Mouse (Mus musculus): ENCODE data around the gene Stra6. TPM values are rescaled to one million over a fixed set of nuclear protein-coding genes. Genes with fewer than 3 reads are reported as not detected.

Stra6 gene
- polyA plus RNA-seq, 1 experiment from 2014 or later: 7.7 TPM

DNA sequence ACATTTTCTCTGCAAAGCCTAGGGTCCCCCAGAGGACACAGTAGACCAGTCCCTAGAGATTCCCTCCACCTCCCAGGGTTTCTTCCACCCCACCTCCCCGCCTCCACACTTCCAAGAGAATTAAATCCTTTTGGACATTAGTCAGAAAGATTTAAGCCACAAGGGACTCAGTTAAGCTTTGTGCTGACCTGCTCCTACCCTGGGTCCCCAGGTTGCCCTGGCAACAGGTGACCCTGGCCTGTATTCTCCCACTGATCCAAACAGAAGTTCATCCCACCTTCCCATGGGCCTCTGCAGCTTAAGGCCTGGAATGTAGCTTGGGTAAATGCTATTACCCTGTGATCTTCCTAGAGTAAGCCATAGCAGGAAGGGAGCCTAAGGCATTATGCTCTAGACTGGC, 81.1 kb downstream of the Stra6 start:
- H3K4me2 ChIP-seq: no peak overlapping the region
- no peaks in the 10 kb centered on the region for H3K27me3 ChIP-seq
- peaks cover 29% of the 10 kb centered on the region for H3K4me1 ChIP-seq
- ATAC-seq: no peak
- H3K4me3 ChIP-seq: no peak overlapping the region
- H3K9ac ChIP-seq: no peak overlapping the region
- H3K9me3 ChIP-seq (replicated peaks): no peaks in the 10 kb centered on the region
- 40% methylated on average over 1 of the region's 1 CpGs for WGBS
- no peak overlapping the region for H3K27ac ChIP-seq
- H3K36me3 ChIP-seq (ENCODE audit: poor library complexity, severe bottlenecking): no peaks in the 10 kb centered on the region

DNA sequence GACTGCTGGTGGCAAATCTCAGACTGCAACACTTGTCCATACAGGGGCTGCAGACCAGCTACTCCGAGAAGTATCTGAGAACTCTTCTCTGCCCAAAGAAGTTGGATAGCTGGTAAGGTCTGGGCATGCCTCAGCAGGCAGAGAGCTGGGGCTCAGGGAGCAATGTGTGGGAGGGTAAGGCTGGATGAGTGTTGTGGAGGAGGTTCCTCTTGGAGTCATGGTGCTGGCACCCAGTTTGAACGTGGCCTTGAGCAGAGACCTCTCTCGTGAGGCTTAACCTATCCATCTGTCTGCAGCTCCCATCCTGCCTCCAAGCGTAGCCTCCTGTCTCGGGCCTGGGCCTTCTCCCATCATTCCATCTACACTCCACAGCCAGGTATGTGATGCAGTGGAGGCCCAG, 81.8 kb downstream of the Stra6 start:
- ATAC-seq: no peak
- WGBS: 92% methylated on average over 5 of the region's 5 CpGs
- no peak overlapping the region for H3K9ac ChIP-seq
- peaks cover 22% of the 10 kb centered on the region for H3K4me1 ChIP-seq
- no peak overlapping the region for H3K4me3 ChIP-seq
- H3K36me3 ChIP-seq (ENCODE audit: poor library complexity, severe bottlenecking): no peaks in the 10 kb centered on the region
- no peak overlapping the region for H3K4me2 ChIP-seq
- H3K27me3 ChIP-seq: no peaks in the 10 kb centered on the region
- H3K9me3 ChIP-seq (replicated peaks): no peaks in the 10 kb centered on the region
- no peak overlapping the region for H3K27ac ChIP-seq

DNA sequence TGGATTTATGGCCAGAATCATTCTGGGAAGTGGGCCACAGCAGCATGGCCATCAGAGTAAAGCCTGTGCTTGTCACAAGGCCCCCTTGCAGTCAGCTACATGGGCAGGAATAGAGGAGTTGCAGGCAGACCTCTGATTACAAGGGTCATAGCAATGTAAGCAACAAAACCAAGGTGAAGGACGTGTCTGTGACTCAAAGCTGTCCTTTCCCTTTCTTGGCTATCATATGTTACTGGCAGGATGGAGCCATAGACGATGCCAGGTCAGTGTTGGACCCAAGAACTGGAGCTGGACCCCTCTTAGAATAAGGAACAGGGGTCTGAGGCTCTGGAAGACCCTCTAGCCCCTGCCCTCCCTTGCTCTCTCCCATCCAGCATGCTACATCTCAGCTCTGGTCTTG, 85.2 kb downstream of the Stra6 start:
- no peaks in the 10 kb centered on the region for H3K9me3 ChIP-seq (replicated peaks)
- H3K4me2 ChIP-seq: no peak overlapping the region
- H3K27ac ChIP-seq: no peak overlapping the region
- H3K27me3 ChIP-seq: no peaks in the 10 kb centered on the region
- ATAC-seq: no peak
- peaks cover 16% of the 10 kb centered on the region; the same call in 1 of the 2 replicates for H3K4me1 ChIP-seq
- 71% methylated on average over 2 of the region's 2 CpGs for WGBS
- H3K9ac ChIP-seq: no peak overlapping the region
- H3K36me3 ChIP-seq (ENCODE audit: poor library complexity, severe bottlenecking): no peaks in the 10 kb centered on the region
- H3K4me3 ChIP-seq: no peak overlapping the region

DNA sequence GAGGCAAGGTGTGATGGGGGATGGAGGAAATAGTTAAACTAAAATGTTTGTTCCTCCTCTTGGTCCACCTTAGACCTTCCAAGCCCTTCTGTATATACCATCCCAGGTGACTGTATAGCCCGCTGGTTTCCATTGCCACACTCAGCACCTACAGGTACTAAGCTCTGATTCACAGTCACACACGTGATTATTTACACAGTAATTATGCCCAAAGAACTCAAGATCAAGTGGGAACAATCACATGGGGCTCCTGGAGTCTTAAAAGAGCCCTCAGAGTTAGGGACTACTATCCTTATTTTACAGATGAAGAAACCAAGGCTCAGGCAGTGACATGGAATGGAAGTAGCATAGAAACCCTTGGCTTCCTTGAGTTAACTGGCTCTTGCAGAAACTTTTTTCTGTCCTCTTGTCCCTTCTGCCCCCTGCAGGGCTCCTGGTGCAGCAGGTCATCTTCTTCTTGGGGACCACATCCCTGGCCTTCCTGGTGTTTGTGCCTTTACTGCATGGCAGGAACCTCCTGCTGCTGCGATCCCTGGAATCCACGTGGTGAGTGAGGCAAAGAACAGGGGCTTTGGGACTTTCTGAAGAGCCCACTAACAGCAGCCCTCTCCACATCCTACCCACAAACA, 87.3 kb downstream of the Stra6 start:
- H3K9me3 ChIP-seq (replicated peaks): no peaks in the 10 kb centered on the region

DNA sequence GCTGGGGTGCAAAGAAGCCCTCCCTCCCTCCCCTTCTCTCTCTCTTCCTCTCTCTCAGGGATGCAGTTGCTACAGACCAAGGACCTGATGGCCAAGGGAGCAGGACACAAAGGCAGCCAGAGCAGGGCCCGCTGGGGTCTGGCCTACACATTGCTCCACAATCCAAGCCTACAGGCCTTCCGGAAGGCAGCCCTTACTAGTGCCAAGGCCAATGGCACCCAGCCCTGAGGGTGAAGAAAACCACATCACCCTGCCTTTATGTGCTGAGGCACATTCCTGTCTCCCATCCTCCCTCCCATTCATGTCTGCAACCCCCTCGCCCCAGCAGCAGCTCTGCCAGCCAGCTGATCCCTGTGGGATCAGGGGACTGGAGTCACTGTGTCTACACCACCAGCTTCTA, 89.5 kb downstream of the Stra6 start:
- ATAC-seq: no peak
- no peak overlapping the region for H3K27ac ChIP-seq
- no peaks in the 10 kb centered on the region for H3K9me3 ChIP-seq (replicated peaks)
- no peaks in the 10 kb centered on the region for H3K36me3 ChIP-seq (ENCODE audit: poor library complexity, severe bottlenecking)
- H3K9ac ChIP-seq: no peak overlapping the region
- 70% methylated on average over 3 of the region's 3 CpGs for WGBS
- no peak overlapping the region for H3K4me2 ChIP-seq
- peaks cover 20% of the 10 kb centered on the region for H3K4me1 ChIP-seq
- no peak overlapping the region for H3K4me3 ChIP-seq
- H3K27me3 ChIP-seq: no peaks in the 10 kb centered on the region

More for the DNA sequence above, 87.3 kb downstream of the Stra6 start:
- no peak overlapping the region for H3K4me2 ChIP-seq
- no peaks in the 10 kb centered on the region for H3K27me3 ChIP-seq
- ATAC-seq: no peak
- H3K9ac ChIP-seq: no peak overlapping the region
- 71% methylated on average over 4 of the region's 4 CpGs for WGBS
- H3K27ac ChIP-seq: no peak overlapping the region
- H3K4me3 ChIP-seq: no peak overlapping the region
- H3K36me3 ChIP-seq (ENCODE audit: poor library complexity, severe bottlenecking): no peaks in the 10 kb centered on the region
- peaks cover 22% of the 10 kb centered on the region for H3K4me1 ChIP-seq

DNA sequence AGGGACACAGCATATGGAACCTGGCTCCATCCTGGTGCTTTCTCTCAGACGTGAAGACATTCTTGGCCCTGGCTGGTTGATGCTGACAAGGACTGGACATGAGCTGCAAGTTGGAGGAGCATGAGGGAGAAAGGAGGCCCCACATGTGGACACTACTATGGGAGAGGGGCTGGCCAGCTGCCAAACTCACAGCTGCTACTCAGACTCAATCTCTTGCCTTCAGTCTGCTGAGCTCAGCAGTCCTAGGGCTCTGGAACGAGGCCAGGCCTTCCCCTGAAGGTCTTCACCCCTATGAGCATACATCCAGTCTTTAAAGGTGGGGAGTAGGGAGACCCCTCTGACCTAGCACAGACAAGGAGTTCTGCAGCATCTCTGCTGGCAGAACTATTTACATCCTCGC, 91.8 kb downstream of the Stra6 start:
- 0 out of 2 replicates have a peak, but pooled peaks have one; percentile 39 for ATAC-seq
- H3K4me3 ChIP-seq: no peak overlapping the region
- peaks cover 28% of the 10 kb centered on the region for H3K4me1 ChIP-seq
- 45% methylated on average over 3 of the region's 3 CpGs for WGBS
- H3K36me3 ChIP-seq (ENCODE audit: poor library complexity, severe bottlenecking): no peaks in the 10 kb centered on the region
- H3K27me3 ChIP-seq: no peaks in the 10 kb centered on the region
- no peak overlapping the region for H3K9ac ChIP-seq
- H3K9me3 ChIP-seq (replicated peaks): no peaks in the 10 kb centered on the region
- peak overlapping the region; percentile 31; the same call in 1 of the 2 replicates for H3K27ac ChIP-seq
- H3K4me2 ChIP-seq: no peak overlapping the region

DNA sequence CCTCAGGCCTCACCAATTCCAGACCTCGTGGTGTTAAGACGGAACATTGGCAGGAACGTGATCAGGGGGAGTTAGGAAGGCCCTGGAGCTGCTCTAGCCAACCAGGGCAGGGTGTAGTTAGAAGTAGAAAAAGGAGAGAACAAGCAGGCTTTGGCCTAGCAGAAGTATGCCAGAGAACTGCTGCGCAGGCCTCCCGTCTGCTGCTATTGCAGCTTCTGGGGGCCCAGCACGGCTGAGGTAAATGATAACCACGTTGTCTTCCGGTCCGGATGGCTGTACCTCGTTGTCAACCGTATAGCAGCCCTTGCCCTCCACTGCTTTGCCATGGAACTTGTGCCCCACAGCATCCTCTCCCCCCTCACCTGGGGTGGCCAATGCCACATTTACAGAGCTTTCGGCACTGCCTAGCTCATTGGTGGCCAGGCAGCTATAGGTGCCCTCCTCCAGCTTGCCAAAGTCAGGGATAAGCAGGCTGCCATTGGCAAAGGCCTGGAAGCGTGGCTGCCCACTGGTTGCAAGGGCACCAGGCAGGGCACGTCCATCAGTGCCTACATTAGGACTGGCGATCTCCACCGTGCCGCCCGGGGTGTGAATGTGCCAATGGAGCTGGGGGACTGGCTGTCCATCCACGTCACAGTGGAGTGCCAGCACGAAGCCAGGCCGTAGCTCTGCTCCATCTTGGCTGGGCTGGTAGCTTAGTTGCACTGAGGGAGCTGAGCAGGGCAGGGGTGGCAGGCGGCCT, 93.4 kb downstream of the Stra6 start:
- no peak overlapping the region for H3K27ac ChIP-seq
- H3K9ac ChIP-seq: no peak overlapping the region
- no peaks in the 10 kb centered on the region for H3K27me3 ChIP-seq
- peaks cover 28% of the 10 kb centered on the region for H3K4me1 ChIP-seq
- no peak overlapping the region for H3K4me3 ChIP-seq
- no peak overlapping the region for H3K4me2 ChIP-seq
- no peaks in the 10 kb centered on the region for H3K36me3 ChIP-seq (ENCODE audit: poor library complexity, severe bottlenecking)
- WGBS: 90% methylated on average over 22 of the region's 22 CpGs
- no peak for ATAC-seq
- H3K9me3 ChIP-seq (replicated peaks): no peaks in the 10 kb centered on the region

DNA sequence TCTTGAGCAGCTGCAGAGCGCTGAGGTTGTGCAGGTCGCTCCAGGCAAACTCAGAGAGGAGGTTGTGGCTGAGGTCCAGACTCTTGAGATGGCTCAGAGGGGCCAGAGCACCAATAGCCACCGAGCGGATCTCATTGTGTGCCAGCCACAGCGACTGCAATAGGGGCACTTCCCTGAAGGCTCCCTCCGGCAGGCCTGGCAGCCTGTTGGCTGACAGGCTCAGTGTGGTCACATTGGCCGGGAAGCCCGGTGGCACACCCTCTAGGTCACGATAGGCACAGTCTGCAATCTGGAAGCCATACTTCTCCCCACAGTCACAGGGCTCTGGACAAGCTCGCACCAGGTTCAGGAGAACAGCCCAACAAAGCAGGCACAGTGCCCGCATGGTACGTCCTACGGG, 94.2 kb downstream of the Stra6 start:
- Histone ChIP-seq H3K4me1 (peaks cover 28% of the 10 kb centered on the region), H3K27me3 (no peaks in the 10 kb centered on the region), H3K4me3 (no peak overlapping the region), H3K36me3 (ENCODE audit: poor library complexity, severe bottlenecking) (no peaks in the 10 kb centered on the region), H3K4me2 (no peak overlapping the region), H3K9me3 (replicated peaks) (no peaks in the 10 kb centered on the region), H3K27ac (no peak overlapping the region), H3K9ac (no peak overlapping the region)
- ATAC-seq: no peak
- WGBS: 88% methylated on average over 13 of the region's 13 CpGs

DNA sequence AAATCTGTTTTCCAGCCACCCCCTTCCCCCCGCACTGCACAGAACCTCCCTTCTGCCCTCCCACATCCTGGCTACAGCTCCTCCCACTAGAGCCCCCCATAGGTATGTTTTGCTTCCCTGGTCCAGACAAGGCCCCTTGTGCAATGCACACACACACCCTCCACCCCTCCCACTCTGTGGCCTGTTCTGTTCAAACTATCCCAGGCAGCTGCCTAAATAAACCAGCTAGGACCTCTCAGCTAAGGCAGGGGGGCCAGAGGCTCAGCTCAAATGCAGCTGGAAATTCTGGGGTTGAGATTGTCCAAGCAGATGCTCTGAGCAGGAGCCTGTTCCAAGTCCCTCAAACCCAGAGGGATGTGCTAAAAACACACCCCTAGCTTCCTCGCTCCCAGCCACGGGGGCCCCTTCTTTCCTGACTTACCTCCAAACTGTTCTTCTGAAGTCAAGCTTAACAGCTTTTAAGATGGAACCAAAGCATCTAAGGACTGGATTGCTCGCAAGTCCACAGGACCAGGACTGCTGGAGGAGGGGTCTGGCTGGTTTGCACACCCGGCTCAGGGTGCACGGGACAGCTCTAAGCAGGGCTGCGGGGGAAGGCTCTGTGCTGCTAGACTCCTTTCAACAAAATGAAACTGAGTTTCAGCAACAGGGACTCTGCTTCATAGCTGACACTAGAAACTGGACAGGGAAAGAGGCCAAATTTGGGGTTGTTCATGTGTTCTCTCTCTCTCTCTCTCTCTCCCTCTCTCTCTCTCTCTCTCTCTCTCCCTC, 95.1 kb downstream of the Stra6 start:
- no peak for ATAC-seq
- Histone ChIP-seq H3K9ac (no peak overlapping the region; the same call in 1 of the 2 replicates), H3K4me2 (no peak overlapping the region), H3K4me3 (no peak overlapping the region), H3K36me3 (ENCODE audit: poor library complexity, severe bottlenecking) (no peaks in the 10 kb centered on the region), H3K4me1 (peaks cover 28% of the 10 kb centered on the region), H3K27me3 (no peaks in the 10 kb centered on the region), H3K9me3 (replicated peaks) (no peaks in the 10 kb centered on the region), H3K27ac (no peak overlapping the region)
- WGBS: 41% methylated on average over 7 of the region's 7 CpGs

DNA sequence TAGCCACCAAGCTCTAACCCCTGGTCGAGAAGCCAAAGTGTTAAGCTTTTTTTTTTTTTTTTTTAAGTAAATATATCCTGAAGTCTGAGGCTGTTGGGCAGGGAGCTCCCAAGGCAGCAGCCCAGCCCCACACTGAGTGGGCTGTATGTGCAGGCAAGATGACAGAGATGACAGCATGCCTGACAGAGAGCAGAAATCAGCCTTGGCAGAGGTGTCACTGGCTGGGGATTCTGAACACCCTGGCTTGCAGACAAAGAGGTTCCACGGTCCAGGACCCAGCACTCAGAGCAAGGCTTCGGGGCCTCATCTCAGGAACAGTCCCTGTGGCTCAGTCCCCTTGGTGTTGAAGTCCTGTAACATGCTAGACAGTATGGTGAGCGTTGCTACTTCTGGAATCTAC, 96.3 kb downstream of the Stra6 start:
- Histone ChIP-seq H3K9me3 (replicated peaks) (no peaks in the 10 kb centered on the region), H3K4me3 (no peak overlapping the region), H3K4me2 (no peak overlapping the region), H3K4me1 (peaks cover 26% of the 10 kb centered on the region), H3K36me3 (ENCODE audit: poor library complexity, severe bottlenecking) (no peaks in the 10 kb centered on the region), H3K27me3 (no peaks in the 10 kb centered on the region), H3K27ac (no peak overlapping the region), H3K9ac (no peak overlapping the region)
- no peak for ATAC-seq
- 79% methylated on average over 4 of the region's 4 CpGs for WGBS

DNA sequence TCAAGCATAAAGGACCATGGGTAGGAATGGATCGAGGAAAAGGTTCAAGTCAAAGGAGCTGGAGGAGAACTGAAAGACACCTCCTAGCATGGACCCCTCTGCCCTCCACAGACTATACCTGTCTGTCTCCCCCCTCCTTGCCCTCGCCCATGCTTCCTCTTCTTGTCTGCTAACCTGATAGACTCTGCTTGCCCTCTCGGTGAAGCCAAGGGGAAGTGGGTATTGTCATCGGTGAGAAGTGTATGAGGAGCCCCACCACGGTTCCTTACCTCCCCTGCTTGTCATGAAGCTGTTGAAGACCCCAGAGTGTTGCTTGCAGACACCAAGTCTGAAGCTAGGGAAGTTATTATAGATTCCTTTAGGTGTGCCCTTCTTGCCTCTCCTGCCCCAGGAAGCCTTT, 96.7 kb downstream of the Stra6 start:
- H3K4me3 ChIP-seq: no peak overlapping the region
- ATAC-seq: no peak

DNA sequence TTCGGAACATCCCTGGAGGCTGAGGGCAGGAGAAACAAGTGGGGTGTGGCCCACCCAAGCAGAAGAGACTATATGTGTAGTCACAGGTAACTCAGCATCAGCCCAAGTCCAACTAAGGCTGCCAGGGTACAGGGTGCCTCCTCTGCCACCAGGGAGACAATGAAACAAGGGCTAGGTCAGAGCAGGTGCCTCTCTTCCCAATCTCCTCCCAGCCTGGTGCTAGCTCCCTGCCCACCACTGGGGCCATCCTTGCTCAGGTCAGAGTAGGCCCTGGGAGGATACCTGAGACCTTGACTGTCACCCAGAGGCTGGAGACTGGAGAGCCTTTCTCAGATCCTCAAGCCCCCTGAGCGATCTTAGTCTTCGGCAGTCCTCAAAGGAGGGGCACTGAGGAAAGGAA, 98.6 kb downstream of the Stra6 start:
- 99% methylated on average over 3 of the region's 3 CpGs for WGBS
- Histone ChIP-seq H3K4me3 (no peak overlapping the region), H3K4me2 (no peak overlapping the region), H3K9me3 (replicated peaks) (no peaks in the 10 kb centered on the region), H3K4me1 (peaks cover 9% of the 10 kb centered on the region), H3K27me3 (no peaks in the 10 kb centered on the region), H3K9ac (no peak overlapping the region), H3K36me3 (ENCODE audit: poor library complexity, severe bottlenecking) (no peaks in the 10 kb centered on the region), H3K27ac (no peak overlapping the region)
- ATAC-seq: no peak

More for the DNA sequence above, 96.7 kb downstream of the Stra6 start:
- Histone ChIP-seq H3K4me2 (no peak overlapping the region), H3K27ac (no peak overlapping the region), H3K9me3 (replicated peaks) (no peaks in the 10 kb centered on the region), H3K36me3 (ENCODE audit: poor library complexity, severe bottlenecking) (no peaks in the 10 kb centered on the region), H3K9ac (no peak overlapping the region), H3K4me1 (peaks cover 22% of the 10 kb centered on the region), H3K27me3 (no peaks in the 10 kb centered on the region)
- WGBS: 84% methylated on average over 5 of the region's 5 CpGs
